Mouse (Mus musculus): ENCODE results near the gene Cphx2. TPM values are rescaled to one million over a fixed set of nuclear protein-coding genes. Genes with fewer than 3 reads are reported as not detected.

Cphx2 gene
- polyA plus RNA-seq (2012; rRNA removed), result not detected in 2 replicates

GRCm38 (mm10) chr14:26081216-26081615 is at the start of gene Cphx2:
Cphx2 (plus strand) TSS chr14:26081516.

DNA sequence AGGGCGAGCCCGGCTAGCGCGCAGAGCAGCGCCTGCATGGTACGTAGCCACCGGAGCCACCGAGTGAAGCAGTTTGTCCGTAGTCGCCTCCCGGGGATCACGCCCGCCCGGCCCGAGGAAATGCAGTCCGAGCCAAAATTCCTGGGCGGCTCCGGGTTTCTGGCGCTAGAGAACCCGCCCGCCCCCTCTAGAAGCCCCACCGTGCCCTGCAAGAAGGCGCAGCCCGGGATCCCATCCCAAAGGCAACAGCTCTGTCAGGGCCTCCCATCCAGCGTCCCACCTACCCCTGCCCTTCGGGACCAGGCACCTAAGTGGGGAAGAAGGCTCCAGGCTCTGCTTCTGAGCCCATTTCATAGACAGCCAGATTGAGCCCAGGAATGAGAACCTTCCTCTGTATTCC is 38.7 kb upstream of the Cphx2 start, which contains the start of gene Gm9780:
Gene Gm9780, minus strand, starts transcription at position 101 of the 400 bp plus-strand sequence.

DNA sequence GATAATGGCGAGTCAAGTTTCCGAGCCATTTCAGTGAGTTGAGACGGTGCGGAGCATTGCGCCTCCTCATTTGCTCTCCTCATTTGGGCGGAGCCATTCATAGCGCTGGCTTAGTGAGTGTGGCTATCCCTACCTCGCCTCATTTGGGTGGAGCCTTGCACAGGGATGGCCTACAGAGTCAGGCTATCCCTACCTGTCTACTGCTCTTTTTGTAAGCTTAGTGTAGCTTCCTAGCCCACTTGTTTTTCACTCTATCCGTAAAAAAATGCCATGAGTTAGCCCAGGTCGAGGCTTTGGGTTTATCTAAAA is 14.0 kb upstream of the Cphx2 start, which contains the start of gene Tmem254c:
Gene Tmem254c, minus strand, starts transcription at position 31 of the 309 bp plus-strand sequence.

GRCm38 (mm10) chr14:26081997-26082396 is 681 bp downstream of the Cphx2 start, which contains the start of gene Cphx3:
Cphx3 (plus strand) TSS chr14:26082297.

GRCm38 (mm10) chr14:26118150-26118549 is 36.8 kb downstream of the Cphx2 start, which contains the start of gene Duxbl2:
Duxbl2 (plus strand) TSS chr14:26118349.

Other genes starting within 250 kb of the Cphx2 start
- gene Anxa11, start 239.4 kb upstream of the Cphx2 start, polyA plus RNA-seq (2012; rRNA removed), result 94.8 and 103 TPM in 2 replicates
- gene Plac9a, start 178.4 kb upstream of the Cphx2 start, polyA plus RNA-seq (2012; rRNA removed), result 0.60 and 0.96 TPM in 2 replicates
- gene Tmem254a, start 153.8 kb upstream of the Cphx2 start, polyA plus RNA-seq (2012; rRNA removed), result 4.1 and 7.9 TPM in 2 replicates
- gene Cphx1, start 143.2 kb upstream of the Cphx2 start, polyA plus RNA-seq (2012; rRNA removed), result 0.05 TPM in 1 of 2 replicates, not detected in the other
- 0.40 TPM in 1 of 2 replicates, not detected in the other for gene Duxbl1, start 102.9 kb upstream of the Cphx2 start, polyA plus RNA-seq (2012; rRNA removed)
- gene Gm9780, start 38.8 kb upstream of the Cphx2 start, polyA plus RNA-seq (2012; rRNA removed), result 150 and 263 TPM in 2 replicates
- 45.6 and 49.5 TPM in 2 replicates for gene Tmem254c, start 14.2 kb upstream of the Cphx2 start, polyA plus RNA-seq (2012; rRNA removed)
- not detected in 2 replicates for gene Cphx3, start 781 bp downstream of the Cphx2 start, polyA plus RNA-seq (2012; rRNA removed)
- gene Duxbl2, start 36.8 kb downstream of the Cphx2 start, polyA plus RNA-seq (2012; rRNA removed), result 0.33 and 0.48 TPM in 2 replicates
- gene Plac9b, start 101.0 kb downstream of the Cphx2 start, polyA plus RNA-seq (2012; rRNA removed), result 70.4 and 74.1 TPM in 2 replicates
- 13.0 and 16.6 TPM in 2 replicates for gene Tmem254b, start 125.5 kb downstream of the Cphx2 start, polyA plus RNA-seq (2012; rRNA removed)
- 0.27 and 0.46 TPM in 2 replicates for gene Duxbl3, start 176.4 kb downstream of the Cphx2 start, polyA plus RNA-seq (2012; rRNA removed)